Mouse (Mus musculus) CD4-positive, CD25-positive, alpha-beta regulatory T cell, adult 4 months (primary cell): ENCODE data around the gene Myt1. TPM values are rescaled to one million over a fixed set of nuclear protein-coding genes. Genes with fewer than 3 reads are reported as not detected.
"Not testable (repeated sequence)": the region's sequence is repeated elsewhere in the genome, so short reads cannot be mapped to it uniquely, and the experiment has no call there.

ENCODE experiments used
- ATAC-seq: one replicate; pipeline ENCODE4 v1.8.0; 2017
- polyA plus RNA-seq, 2 experiments: library from polyadenylated mRNA; unstranded; fragments of 100-300 nt; shearing (Covaris generic); gene quantifications; one replicate each; pipeline ENCODE4 v1.2.1; 2017

The Myt1 gene
- polyA plus RNA-seq, 2 experiments from 2014 or later, result not detected

GRCm38 (mm10) chr2:181781421-181781820, 18.3 kb downstream of the Myt1 start:
- no peak for ATAC-seq

- no peak for ATAC-seq
These were observed 24.7 kb downstream of the Myt1 start for GRCm38 (mm10) chr2:181787852-181788251.

- no peak for ATAC-seq
These were observed 26.3 kb downstream of the Myt1 start for GRCm38 (mm10) chr2:181789396-181789795.

GRCm38 (mm10) chr2:181793186-181793585, 30.1 kb downstream of the Myt1 start:
- ATAC-seq, result not testable (repeated sequence)

- ATAC-seq, result no peak
These were observed 32.6 kb downstream of the Myt1 start for GRCm38 (mm10) chr2:181795641-181796130.

GRCm38 (mm10) chr2:181797672-181798071, 34.5 kb downstream of the Myt1 start:
- ATAC-seq, result no peak

- no peak for ATAC-seq
These were observed 66.0 kb downstream of the Myt1 start for GRCm38 (mm10) chr2:181829032-181829650.

GRCm38 (mm10) chr2:181832745-181833144, 69.6 kb downstream of the Myt1 start:
- ATAC-seq, result no peak

GRCm38 (mm10) chr2:181837372-181838292, 74.5 kb downstream of the Myt1 start, which contains the start of gene Pcmtd2:
TSS of gene Pcmtd2 (plus strand) at chr2:181837854.
- peak; percentile 99 for ATAC-seq

- ATAC-seq, result no peak
These were observed 75.2 kb downstream of the Myt1 start for GRCm38 (mm10) chr2:181838293-181838680.

GRCm38 (mm10) chr2:181845709-181846394, 82.7 kb downstream of the Myt1 start:
- no peak for ATAC-seq

GRCm38 (mm10) chr2:181863791-181864535, 100.8 kb downstream of the Myt1 start, which contains the start of gene Polr3k:
TSS of gene Polr3k (plus strand) at chr2:181864337.
- ATAC-seq, result peak; percentile 99

GRCm38 (mm10) chr2:181864536-181864860, 101.4 kb downstream of the Myt1 start:
- no peak for ATAC-seq

- no peak for ATAC-seq
These were observed 103.8 kb downstream of the Myt1 start for GRCm38 (mm10) chr2:181866931-181867330.

- no peak for ATAC-seq
These were observed 107.9 kb downstream of the Myt1 start for GRCm38 (mm10) chr2:181871039-181871438.

Other genes with a start within 250 kb of the Myt1 start
- gene Dnajc5, start 242.8 kb upstream of the Myt1 start, polyA plus RNA-seq, result 10 to 100 TPM; 39.4 to 46.7 TPM
- gene Uckl1, start 178.4 kb upstream of the Myt1 start, polyA plus RNA-seq, result 100 to 1,000 TPM; 178 to 280 TPM
- 100 to 1,000 TPM in 1 of 2 experiments, 10 to 100 TPM in 1; 86.8 to 115 TPM for gene Prpf6, start 171.5 kb upstream of the Myt1 start, polyA plus RNA-seq
- gene Zfp512b, start 170.5 kb upstream of the Myt1 start, polyA plus RNA-seq, result 10 to 100 TPM; 19.0 to 45.0 TPM
- 1 to 10 TPM; 5.9 to 7.1 TPM for gene Samd10, start 164.1 kb upstream of the Myt1 start, polyA plus RNA-seq
- not detected for gene Gm29797, start 106.3 kb upstream of the Myt1 start, polyA plus RNA-seq
- not detected for gene Sox18, start 91.7 kb upstream of the Myt1 start, polyA plus RNA-seq
- gene Tcea2, start 83.0 kb upstream of the Myt1 start, polyA plus RNA-seq, result 10 to 100 TPM; 14.3 to 16.0 TPM
- gene Rgs19, start 69.4 kb upstream of the Myt1 start, polyA plus RNA-seq, result 100 to 1,000 TPM; 174 to 198 TPM
- not detected for gene Lkaaear1, start 64.9 kb upstream of the Myt1 start, polyA plus RNA-seq
- not detected for gene Oprl1, start 48.3 kb upstream of the Myt1 start, polyA plus RNA-seq
- gene Pcmtd2, start 74.5 kb downstream of the Myt1 start, polyA plus RNA-seq, result 10 to 100 TPM; 65.5 to 69.4 TPM
- gene Polr3k, start 101.0 kb downstream of the Myt1 start, polyA plus RNA-seq, result 10 to 100 TPM; 54.0 to 72.0 TPM
- gene Gm14496, start 227.8 kb downstream of the Myt1 start, polyA plus RNA-seq, result under 1 TPM in 1 of 2 experiments, not detected in 1; 0.16 TPM